Mouse (Mus musculus) cortical plate, adult 2 months (tissue): ENCODE data around the gene Rpn1. TPM values are rescaled to one million over a fixed set of nuclear protein-coding genes. Genes with fewer than 3 reads are reported as not detected.

Experiments used
- H3K27ac ChIP-seq: fragments of 200-500 bp; 2 replicates; pipeline ENCODE4 v1.5.1; 2012; ENCODE audit warnings: low read length, control low read depth, inconsistent platforms; ENCODE audit not compliant: insufficient read depth
- H3K4me1 ChIP-seq: fragments of 200-500 bp; 2 replicates; pipeline ENCODE4 v1.6.1; 2011; ENCODE audit warnings: low read length; ENCODE audit not compliant: control insufficient read depth, insufficient read depth
- H3K4me3 ChIP-seq: fragments of 200-500 bp; 2 replicates; pipeline ENCODE4 v1.5.1; 2011; ENCODE audit warnings: mild to moderate bottlenecking, low read length, control low read depth; ENCODE audit not compliant: insufficient read depth
- CTCF ChIP-seq: fragments of 200-500 bp; IDR thresholded peaks from 2 replicates; pipeline ENCODE4 v1.5.1; 2011; ENCODE audit warnings: mild to moderate bottlenecking, control low read depth, low read length; ENCODE audit not compliant: insufficient read depth; ENCODE audit errors: extremely low read depth
- POLR2A ChIP-seq: fragments of 200-500 bp; IDR thresholded peaks from 2 replicates; pipeline ENCODE4 v1.6.1; 2011; ENCODE audit warnings: mild to moderate bottlenecking, low read length, control low read depth; ENCODE audit not compliant: insufficient read depth; ENCODE audit errors: extremely low read depth
- polyA plus RNA-seq: library from polyadenylated mRNA; depleted of rRNA; stranded (reverse); fragments of >200 nt; gene quantifications from 2 replicates; pipeline ENCODE4 v1.2.3, GENCODE M21; 2012

The Rpn1 gene
- polyA plus RNA-seq, 1 experiment = 150 TPM

DNA sequence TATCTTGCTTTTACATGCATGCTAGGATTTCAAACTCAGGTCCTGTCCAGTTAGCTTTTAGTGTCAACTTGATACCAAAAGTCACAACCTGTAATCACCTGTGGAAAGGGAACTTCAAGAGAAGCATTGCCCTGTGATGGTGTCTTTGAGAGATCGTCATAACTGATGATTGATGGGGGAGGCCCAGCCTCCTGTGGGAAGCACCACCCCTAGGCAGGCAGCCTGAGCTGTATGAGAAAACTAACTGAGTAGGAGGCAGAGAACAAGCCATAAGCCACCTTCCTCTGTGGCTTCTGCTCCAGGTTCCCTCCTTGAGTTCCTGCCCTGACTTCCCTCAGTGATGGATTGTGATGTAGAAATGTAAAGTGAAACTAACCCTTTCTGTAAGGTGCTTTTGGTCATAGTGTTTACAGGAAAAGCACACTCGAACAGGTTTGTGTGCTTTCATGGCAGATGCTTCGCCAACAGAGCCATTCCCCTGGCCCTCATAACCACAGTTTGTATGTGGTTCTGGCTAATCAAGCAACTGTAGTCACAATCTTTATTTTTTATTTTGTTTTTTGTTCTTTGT, 20.1 kb upstream of the Rpn1 start:
- TF ChIP-seq POLR2A (no peak), CTCF (no peak)

DNA sequence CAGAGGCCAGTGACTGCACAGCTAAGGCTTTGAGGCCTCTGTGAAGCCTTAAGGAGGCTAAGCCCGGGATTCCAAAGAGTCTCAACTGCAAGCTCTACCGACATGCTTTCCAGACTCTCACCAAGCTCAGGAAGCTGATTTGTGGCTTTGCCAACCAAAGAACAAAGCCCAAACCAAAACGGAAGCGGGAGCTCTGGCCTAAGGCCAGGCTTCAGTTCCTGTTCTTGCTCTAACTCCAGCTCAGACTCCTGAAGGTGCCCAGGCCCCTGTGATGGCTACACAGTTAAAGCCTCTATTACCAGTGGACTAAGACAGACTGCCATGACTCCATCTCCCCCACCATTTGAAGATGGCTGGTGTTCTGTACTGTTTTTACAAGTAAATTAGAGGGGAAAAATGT, 19.2 kb upstream of the Rpn1 start:
- H3K4me1 ChIP-seq = no peaks in the 10 kb centered on the region
- H3K27ac ChIP-seq = peak overlapping the region; percentile 87
- no peak for TF ChIP-seq CTCF
- no peak for TF ChIP-seq POLR2A
- H3K4me3 ChIP-seq = no peak overlapping the region

More for the DNA sequence above, 20.1 kb upstream of the Rpn1 start:
- no peak overlapping the region for H3K27ac ChIP-seq
- H3K4me1 ChIP-seq = no peaks in the 10 kb centered on the region
- no peak overlapping the region for H3K4me3 ChIP-seq

DNA sequence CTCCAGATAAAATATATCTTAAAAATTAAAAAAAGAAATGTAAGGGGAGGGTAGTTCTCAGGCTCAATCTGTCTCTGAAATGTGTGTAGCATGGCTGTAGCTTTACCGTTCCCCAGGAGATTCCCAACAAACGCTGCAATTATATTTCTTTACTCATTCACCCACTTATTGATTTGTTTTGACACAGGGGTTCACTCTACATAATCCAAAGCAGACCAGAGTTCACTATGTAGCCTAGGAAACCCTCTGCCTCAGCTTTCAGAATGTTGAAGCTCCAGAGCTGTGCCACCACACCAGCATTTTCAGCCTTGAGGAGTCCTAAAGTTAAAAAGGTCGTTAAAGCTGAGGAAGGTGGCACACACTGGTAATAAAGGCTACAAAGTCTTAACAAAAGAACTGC, 18.3 kb upstream of the Rpn1 start:
- no peak for TF ChIP-seq POLR2A
- no peak for TF ChIP-seq CTCF
- H3K27ac ChIP-seq = no peak overlapping the region
- H3K4me1 ChIP-seq = no peaks in the 10 kb centered on the region
- no peak overlapping the region for H3K4me3 ChIP-seq

DNA sequence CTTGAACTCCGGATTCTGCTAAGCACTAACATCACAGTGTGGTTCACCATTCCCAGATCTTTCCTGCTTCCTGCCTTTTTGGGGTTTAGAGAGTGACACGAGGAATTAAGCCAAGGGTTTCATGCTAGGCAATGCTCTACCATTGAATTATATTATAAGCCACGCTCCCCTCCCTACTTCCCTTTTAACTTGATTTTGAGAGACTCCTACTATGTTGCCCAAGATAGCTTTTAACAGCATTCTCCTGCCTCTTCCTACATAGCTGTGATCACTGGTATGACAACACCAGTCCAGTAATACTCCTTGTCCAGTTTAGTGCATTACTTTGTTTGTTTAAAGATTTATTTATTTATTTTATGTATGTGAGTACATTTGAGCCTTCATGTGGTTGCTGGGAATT, 16.6 kb upstream of the Rpn1 start:
- H3K27ac ChIP-seq = no peak overlapping the region
- TF ChIP-seq POLR2A = no peak
- TF ChIP-seq CTCF = no peak
- no peaks in the 10 kb centered on the region for H3K4me1 ChIP-seq
- H3K4me3 ChIP-seq = no peak overlapping the region

DNA sequence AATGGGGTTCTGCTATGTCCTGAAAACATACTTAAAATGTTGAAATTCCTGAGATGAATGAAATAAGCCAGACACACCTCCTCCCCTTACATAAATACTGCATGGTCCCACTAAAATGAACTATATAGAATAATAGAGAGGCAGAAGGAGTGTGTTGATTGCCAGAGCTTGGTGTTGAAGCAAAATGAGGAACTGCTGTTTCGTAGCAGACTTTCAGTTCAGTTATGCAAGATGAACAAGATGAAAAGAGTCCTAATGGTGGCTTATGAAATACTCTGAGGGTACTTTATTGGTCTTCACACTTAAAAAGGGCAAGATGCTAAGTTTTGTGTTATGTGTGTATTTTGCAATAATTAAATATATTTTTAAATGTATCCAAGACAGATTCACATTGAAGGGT, 15.5 kb upstream of the Rpn1 start:
- TF ChIP-seq POLR2A (no peak), CTCF (no peak)
- no peak overlapping the region for H3K27ac ChIP-seq

DNA sequence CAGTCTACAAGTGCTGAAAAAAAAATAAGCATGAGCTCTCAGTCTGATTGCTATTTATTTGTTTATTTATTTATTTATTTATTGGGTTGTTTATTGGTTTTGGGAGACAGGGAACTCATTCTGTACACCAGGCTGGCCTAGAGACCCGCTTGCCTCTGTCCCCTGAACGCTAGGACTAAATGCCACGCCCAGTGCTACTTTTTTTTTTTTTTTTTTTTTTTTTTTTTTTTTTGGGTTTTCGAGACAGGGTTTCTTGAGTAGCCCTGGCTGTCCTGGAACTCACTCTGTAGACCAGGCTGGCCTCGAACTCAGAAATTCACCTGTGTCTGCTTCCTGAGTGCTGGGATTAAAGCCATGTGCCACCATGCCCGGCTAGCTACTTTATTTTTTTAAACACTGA, 13.8 kb upstream of the Rpn1 start:
- Histone ChIP-seq H3K4me1 (no peaks in the 10 kb centered on the region), H3K27ac (no peak overlapping the region), H3K4me3 (no peak overlapping the region)
- no peak for TF ChIP-seq POLR2A
- no peak for TF ChIP-seq CTCF

More for the DNA sequence above, 15.5 kb upstream of the Rpn1 start:
- no peak overlapping the region for H3K4me3 ChIP-seq
- no peaks in the 10 kb centered on the region for H3K4me1 ChIP-seq

DNA sequence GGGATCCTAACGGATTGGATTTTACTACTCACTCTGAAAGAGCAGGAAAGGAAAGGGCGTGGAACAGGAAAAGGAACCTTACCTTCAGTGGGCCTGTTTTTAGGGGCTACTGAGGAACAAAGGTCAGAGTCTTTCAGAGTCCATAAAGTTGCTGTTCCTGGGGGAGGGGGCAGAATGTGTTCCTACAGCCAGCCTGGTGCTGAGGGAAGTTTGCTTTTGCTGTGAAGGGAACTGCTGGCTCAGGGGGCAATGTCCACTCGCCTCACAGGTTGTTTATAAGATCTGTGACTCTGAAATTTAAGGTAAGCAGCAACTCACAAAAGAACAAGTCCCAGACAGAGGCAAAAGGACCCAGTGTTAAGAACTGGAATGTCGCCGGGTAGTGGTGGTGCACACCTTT, 13.1 kb upstream of the Rpn1 start:
- Histone ChIP-seq H3K27ac (no peak overlapping the region), H3K4me1 (no peaks in the 10 kb centered on the region), H3K4me3 (no peak overlapping the region)
- TF ChIP-seq POLR2A (no peak), CTCF (no peak)

DNA sequence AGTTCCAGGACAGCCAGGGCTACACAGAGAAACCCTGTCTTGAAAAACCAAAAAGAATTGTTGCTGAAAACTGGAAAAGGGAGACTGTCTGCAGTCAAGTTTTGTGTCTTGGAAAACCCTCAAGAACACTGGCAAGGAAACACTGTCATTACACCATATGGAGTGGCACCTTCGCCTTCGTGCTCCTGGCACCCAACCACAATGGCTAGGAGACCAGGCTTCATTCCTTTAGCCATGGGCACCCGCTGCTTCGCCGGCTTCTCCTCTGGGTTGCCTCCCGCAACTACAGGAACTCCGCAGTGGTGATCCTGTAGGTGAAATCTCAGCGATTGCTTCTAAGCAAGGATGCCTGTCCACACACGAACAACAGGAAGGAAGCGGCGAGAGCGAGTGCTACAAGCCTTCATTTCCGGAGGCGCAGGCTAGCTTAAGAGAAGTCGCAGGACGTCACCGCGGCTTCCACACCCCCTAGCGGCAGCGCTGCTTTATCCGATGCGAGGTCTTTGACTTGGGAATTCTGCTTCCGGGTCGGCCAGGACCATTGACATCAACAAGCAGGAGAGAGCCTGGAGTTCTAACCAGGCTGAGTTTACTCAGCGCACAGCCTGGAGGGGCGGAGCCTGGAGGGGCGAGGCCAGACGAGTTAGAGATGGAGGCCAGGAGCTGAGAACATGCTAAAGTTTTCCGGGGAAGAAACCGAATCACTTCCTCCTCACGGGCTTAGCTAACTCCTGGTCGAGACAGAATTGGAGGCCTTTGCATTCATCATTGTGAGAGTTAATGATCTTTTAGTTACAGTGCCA, 9.3 kb upstream of the Rpn1 start:
- peak overlapping the region; percentile 25 for H3K27ac ChIP-seq
- H3K4me1 ChIP-seq = no peaks in the 10 kb centered on the region
- peak overlapping the region; percentile 35 for H3K4me3 ChIP-seq
- peak; percentile 86 for TF ChIP-seq POLR2A
- TF ChIP-seq CTCF = peak; percentile 78

DNA sequence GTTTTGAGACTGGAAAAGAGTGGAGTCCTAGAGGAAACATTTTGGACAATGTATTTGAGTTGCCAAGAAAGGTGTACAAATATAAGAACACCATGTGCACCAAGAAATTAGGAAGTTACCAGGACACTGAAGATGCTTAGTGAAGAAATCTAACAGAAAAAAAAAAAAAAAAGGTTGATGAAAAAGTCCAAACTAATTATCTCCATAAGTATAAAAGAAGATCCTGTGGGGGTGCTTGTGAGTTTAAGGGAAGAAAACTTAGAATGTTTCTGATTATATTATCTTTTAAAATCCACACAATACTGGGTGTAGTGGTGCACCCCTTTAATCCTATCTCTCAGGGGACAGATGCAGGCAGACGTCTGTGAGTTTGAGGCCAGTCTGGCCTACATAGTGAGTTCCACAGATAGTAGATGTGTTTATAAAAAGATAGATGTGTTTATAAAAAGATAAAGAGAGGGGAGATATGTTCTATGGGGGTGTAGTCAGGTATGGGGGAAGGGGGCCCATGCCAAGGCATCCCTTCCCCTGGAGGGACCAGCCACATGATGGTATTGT, 8.2 kb upstream of the Rpn1 start:
- no peak overlapping the region for H3K27ac ChIP-seq
- no peak overlapping the region for H3K4me3 ChIP-seq
- TF ChIP-seq CTCF (no peak), POLR2A (no peak)
- no peaks in the 10 kb centered on the region for H3K4me1 ChIP-seq

DNA sequence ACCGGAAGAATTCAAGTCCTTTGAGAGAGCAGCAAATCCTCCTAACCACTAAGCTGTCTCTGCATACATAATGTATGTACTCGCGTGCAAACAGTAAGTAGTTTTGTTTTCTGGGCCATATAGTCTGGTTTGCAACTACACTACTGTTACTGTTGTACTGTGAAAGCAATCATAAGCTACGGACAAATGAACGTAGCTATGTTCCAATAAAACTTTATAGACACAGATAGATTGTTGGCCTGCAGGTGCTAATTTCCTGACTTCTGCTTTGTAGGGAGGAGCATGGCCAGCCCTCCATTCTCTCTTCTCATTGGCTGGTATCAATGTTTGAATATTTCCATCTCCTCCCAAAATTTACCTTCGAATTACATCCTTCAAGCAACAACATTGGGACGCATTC, 1.2 kb upstream of the Rpn1 start:
- TF ChIP-seq CTCF (no peak), POLR2A (no peak)
- Histone ChIP-seq H3K4me3 (no peak overlapping the region), H3K27ac (no peak overlapping the region), H3K4me1 (peaks cover 8% of the 10 kb centered on the region)
